Mouse (Mus musculus) embryonic facial prominence, embryonic 12.5 days (tissue): ENCODE results near the gene Hoxb3. TPM values are rescaled to one million over a fixed set of nuclear protein-coding genes. Genes with fewer than 3 reads are reported as not detected.
A peak's percentile ranks its signal among the peaks of the same experiment; 100 is the strongest.

Experiments used
- ATAC-seq: fragments of 200-750 bp; cut with Nextera tagmentation; 2 replicates; pipeline ENCODE4 v1.8.0; 2017; ENCODE audit not compliant: insufficient number of reproducible peaks, insufficient read depth, low FRiP score, low TSS enrichment
- H3K27ac ChIP-seq: fragments of 300-500 bp; sonication (generic); 2 replicates; pipeline ENCODE4 v1.5.1; 2016; ENCODE audit warnings: mild to moderate bottlenecking
- H3K27me3 ChIP-seq: fragments of 300-500 bp; sonication (generic); 2 replicates; pipeline ENCODE4 v1.6.1; 2016; ENCODE audit warnings: mild to moderate bottlenecking, moderate library complexity
- H3K36me3 ChIP-seq: fragments of 300-500 bp; sonication (generic); 2 replicates; pipeline ENCODE4 v1.6.1; 2016; ENCODE audit warnings: mild to moderate bottlenecking
- H3K4me1 ChIP-seq: fragments of 300-500 bp; sonication (generic); 2 replicates; pipeline ENCODE4 v1.6.1; 2016
- H3K4me2 ChIP-seq: fragments of 300-500 bp; sonication (generic); replicated peaks from 2 replicates; pipeline ENCODE4 v1.6.1; 2016; ENCODE audit warnings: mild to moderate bottlenecking, moderate library complexity
- H3K4me3 ChIP-seq: fragments of 300-500 bp; sonication (generic); 2 replicates; pipeline ENCODE4 v1.5.1; 2016; ENCODE audit warnings: mild to moderate bottlenecking
- H3K9ac ChIP-seq: fragments of 300-500 bp; sonication (generic); 2 replicates; pipeline ENCODE4 v1.6.1; 2016; ENCODE audit warnings: mild to moderate bottlenecking, moderate library complexity
- H3K9me3 ChIP-seq: fragments of 300-500 bp; sonication (generic); 2 replicates; pipeline ENCODE4 v1.6.1; 2016; ENCODE audit warnings: mild to moderate bottlenecking, moderate library complexity
- WGBS: fragments of 180-500 bp; shearing (Covaris S2); methylation state at CpG from one replicate; pipeline ENCODE4 v1.1.7; 2016; 5-methylcytosine and 5-hydroxymethylcytosine counted together
- polyA plus RNA-seq: library from polyadenylated mRNA; unstranded; fragments of >200 nt; fragmentation: Nextera tagmentation; extraction: Ambion mirVana; gene quantifications from 2 replicates; pipeline ENCODE4 v1.2.1, GENCODE M21; 2016

The Hoxb3 gene
- polyA plus RNA-seq, 1 experiment from 2014 or later, result 0.87 TPM

- no peak overlapping the region for H3K27ac ChIP-seq
- H3K9me3 ChIP-seq, result no peaks in the 10 kb centered on the region
- H3K4me3 ChIP-seq, result no peak overlapping the region
- peaks cover 100% of the 10 kb centered on the region for H3K27me3 ChIP-seq
- H3K4me1 ChIP-seq, result no peaks in the 10 kb centered on the region
- WGBS, result 2% methylated on average over 22 of the region's 22 CpGs
- H3K9ac ChIP-seq, result no peak overlapping the region
- H3K36me3 ChIP-seq, result no peaks in the 10 kb centered on the region
- no peak overlapping the region for H3K4me2 ChIP-seq
- ATAC-seq, result no peak
Observed at GRCm38 (mm10) chr11:96325747-96326212, 2.7 kb downstream of the Hoxb3 start.

DNA sequence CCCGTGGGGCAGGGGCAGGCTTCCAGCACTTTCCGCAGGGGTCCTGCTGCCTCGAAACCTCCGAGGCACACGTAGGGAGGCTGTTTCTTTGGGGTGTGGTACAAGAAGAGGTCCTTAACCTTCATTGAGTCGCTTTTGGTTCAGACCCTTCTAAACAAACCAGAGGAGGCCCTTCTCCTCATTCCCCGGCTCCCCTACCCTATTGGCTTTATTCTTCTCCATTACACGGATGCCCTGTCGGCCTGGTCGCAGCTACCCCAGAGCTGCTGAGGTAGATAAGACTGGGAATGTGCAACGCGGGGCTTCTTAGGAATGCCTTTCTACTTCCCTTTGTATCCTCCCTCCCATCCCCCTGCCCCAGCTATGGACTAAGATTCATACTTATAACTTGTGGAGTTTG, 3.6 kb downstream of the Hoxb3 start:
- no peak overlapping the region for H3K4me3 ChIP-seq
- H3K9me3 ChIP-seq, result no peaks in the 10 kb centered on the region
- no peaks in the 10 kb centered on the region for H3K36me3 ChIP-seq
- no peaks in the 10 kb centered on the region for H3K4me1 ChIP-seq
- 1% methylated on average over 12 of the region's 12 CpGs for WGBS
- peaks cover 100% of the 10 kb centered on the region for H3K27me3 ChIP-seq
- no peak overlapping the region for H3K27ac ChIP-seq
- no peak overlapping the region for H3K9ac ChIP-seq
- H3K4me2 ChIP-seq, result no peak overlapping the region
- ATAC-seq, result no peak

DNA sequence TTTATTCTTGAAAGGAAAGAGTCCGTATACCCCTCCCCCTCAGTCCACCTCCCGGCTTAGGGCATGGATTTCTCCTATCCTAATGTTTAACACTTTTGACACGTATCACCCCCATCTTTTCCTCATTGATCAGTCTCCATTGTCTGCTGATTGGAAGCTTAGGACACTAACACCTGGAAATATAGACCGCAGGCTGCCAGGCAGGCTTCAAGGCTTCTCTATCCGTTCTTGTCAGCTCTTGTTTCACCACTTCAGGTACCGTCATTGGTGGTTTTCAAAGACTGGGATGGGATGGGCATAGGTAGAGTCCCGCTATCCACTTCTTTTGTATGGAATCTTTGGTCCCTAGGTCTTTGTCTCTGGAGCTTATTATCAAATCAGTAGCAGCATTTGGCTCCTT, 4.0 kb downstream of the Hoxb3 start:
- no peak overlapping the region for H3K9ac ChIP-seq
- H3K4me2 ChIP-seq, result no peak overlapping the region
- H3K27me3 ChIP-seq, result peaks cover 100% of the 10 kb centered on the region
- no peaks in the 10 kb centered on the region for H3K4me1 ChIP-seq
- no peaks in the 10 kb centered on the region for H3K9me3 ChIP-seq
- H3K36me3 ChIP-seq, result no peaks in the 10 kb centered on the region
- 3% methylated on average over 7 of the region's 7 CpGs for WGBS
- ATAC-seq, result no peak
- H3K27ac ChIP-seq, result no peak overlapping the region
- H3K4me3 ChIP-seq, result no peak overlapping the region

DNA sequence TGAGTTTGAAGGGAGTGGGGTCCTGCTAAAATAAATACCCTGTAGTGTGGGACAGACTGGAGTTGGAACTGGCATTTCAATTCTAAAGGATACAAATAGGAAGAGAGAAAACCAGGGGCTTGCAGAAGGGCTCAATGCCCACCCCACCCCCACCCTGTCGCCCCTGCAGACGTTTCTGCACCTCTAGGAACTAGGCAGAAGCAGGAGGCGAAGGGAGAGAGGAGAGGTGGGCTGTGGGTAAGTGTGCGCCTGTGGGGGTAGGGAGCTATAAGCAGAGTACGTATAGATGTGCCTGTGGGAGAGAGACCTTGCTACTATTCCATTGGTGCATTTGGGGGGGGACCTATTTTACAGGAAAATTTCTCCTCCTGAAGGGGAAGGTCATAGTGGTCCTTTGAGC, 4.6 kb downstream of the Hoxb3 start:
- Histone ChIP-seq H3K4me3 (no peak overlapping the region), H3K36me3 (no peaks in the 10 kb centered on the region), H3K4me1 (peaks cover 5% of the 10 kb centered on the region; the same call in 1 of the 2 replicates), H3K27ac (no peak overlapping the region), H3K4me2 (no peak overlapping the region), H3K9me3 (no peaks in the 10 kb centered on the region), H3K9ac (no peak overlapping the region), H3K27me3 (peaks cover 100% of the 10 kb centered on the region)
- 1% methylated on average over 5 of the region's 5 CpGs for WGBS
- ATAC-seq, result no peak

DNA sequence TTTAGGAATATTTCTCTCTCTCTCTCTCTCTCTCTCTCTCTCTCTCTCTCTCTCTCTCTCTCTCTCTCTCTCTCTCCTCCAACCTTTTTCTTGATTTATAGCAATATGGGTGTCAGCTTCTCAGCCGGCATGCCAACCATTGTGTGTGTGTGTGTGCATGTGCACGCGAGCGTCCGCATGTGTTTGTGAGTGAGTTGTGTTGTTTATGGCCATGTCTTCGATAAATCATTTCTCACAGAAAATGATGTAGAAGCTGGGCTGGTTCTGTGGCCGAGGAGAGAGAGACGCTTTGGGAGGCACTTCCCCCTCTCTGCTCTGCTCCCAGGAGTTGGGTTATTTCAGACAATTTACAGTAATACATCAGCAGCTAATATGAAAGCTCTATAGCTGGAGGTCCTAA, 5.5 kb downstream of the Hoxb3 start:
- H3K4me1 ChIP-seq, result peaks cover 7% of the 10 kb centered on the region; the same call in 1 of the 2 replicates
- WGBS, result 2% methylated on average over 8 of the region's 8 CpGs

DNA sequence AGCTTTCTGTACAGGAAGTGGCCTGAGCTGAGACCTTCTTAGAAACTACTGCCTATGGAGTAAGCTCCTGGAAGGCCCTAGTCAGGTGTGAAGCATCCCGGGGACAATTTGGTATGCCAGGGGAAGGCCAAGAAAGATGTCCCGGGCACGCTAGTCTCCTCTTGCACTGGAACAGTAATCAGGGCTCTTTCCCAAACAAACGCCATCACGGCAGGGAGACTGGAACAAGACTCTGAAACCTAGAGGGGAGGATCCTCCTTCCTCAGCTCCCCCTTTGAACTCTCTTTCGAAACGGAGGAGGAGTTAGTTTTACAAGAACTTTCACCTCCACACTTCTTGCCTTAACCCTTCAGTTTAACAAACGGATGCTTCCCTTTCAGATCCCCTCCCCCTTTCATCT, 9.0 kb downstream of the Hoxb3 start:
- no peak overlapping the region for H3K27ac ChIP-seq
- H3K4me1 ChIP-seq, result peaks cover 7% of the 10 kb centered on the region; the same call in 1 of the 2 replicates
- H3K36me3 ChIP-seq, result no peaks in the 10 kb centered on the region
- peak overlapping the region; percentile 34 for H3K4me2 ChIP-seq
- 0 out of 2 replicates have a peak overlapping the region, but pooled peaks have one; percentile 19 for H3K9ac ChIP-seq
- peaks cover 100% of the 10 kb centered on the region for H3K27me3 ChIP-seq
- no peak for ATAC-seq
- H3K4me3 ChIP-seq, result peak overlapping the region; percentile 18; the same call in 1 of the 2 replicates
- H3K9me3 ChIP-seq, result no peaks in the 10 kb centered on the region
- 2% methylated on average over 8 of the region's 8 CpGs for WGBS

More for the DNA sequence above, 5.5 kb downstream of the Hoxb3 start:
- Histone ChIP-seq H3K27ac (no peak overlapping the region), H3K4me2 (no peak overlapping the region), H3K9ac (no peak overlapping the region), H3K4me3 (no peak overlapping the region), H3K36me3 (no peaks in the 10 kb centered on the region), H3K9me3 (no peaks in the 10 kb centered on the region), H3K27me3 (peaks cover 100% of the 10 kb centered on the region)
- ATAC-seq, result no peak

DNA sequence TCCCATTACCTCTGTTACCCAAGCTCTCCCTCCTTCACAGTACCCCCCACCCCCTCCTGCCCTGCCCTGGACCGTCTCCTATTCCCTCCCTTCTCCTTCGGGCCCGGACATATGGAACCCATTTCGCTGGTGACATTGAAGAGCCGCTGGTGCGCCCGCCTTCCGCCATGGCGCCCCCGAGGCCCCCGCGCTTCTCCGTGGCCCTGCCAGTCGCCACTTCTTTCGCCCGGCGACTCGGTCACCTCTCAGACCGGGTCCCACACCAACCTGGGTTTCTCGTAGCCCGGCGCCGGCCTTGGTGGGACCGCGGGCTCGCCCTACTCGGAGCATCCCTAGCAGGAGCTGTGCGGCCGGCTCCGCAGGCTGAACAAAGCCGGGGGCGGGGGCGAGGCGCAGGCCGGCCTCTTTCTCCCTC, 9.5 kb downstream of the Hoxb3 start:
- ATAC-seq, result no peak
- H3K36me3 ChIP-seq, result no peaks in the 10 kb centered on the region
- no peaks in the 10 kb centered on the region for H3K9me3 ChIP-seq
- 2% methylated on average over 35 of the region's 35 CpGs for WGBS
- H3K27me3 ChIP-seq, result peaks cover 100% of the 10 kb centered on the region
- H3K4me2 ChIP-seq, result peak overlapping the region; percentile 34
- peak overlapping the region; percentile 15; the same call in 1 of the 2 replicates for H3K9ac ChIP-seq
- H3K27ac ChIP-seq, result no peak overlapping the region
- peaks cover 7% of the 10 kb centered on the region; the same call in 1 of the 2 replicates for H3K4me1 ChIP-seq
- H3K4me3 ChIP-seq, result peak overlapping the region; percentile 18

- peaks cover 7% of the 10 kb centered on the region; the same call in 1 of the 2 replicates for H3K4me1 ChIP-seq
- H3K9ac ChIP-seq, result 0 out of 2 replicates have a peak overlapping the region, but pooled peaks have one; percentile 15
- H3K36me3 ChIP-seq, result no peaks in the 10 kb centered on the region
- ATAC-seq, result no peak
- H3K4me2 ChIP-seq, result peak overlapping the region; percentile 34; the same call in 1 of the 2 replicates
- H3K27ac ChIP-seq, result no peak overlapping the region
- peak overlapping the region; percentile 18; the same call in 1 of the 2 replicates for H3K4me3 ChIP-seq
- H3K27me3 ChIP-seq, result peaks cover 100% of the 10 kb centered on the region
- WGBS, result 2% methylated on average over 17 of the region's 17 CpGs
- H3K9me3 ChIP-seq, result no peaks in the 10 kb centered on the region
Observed at GRCm38 (mm10) chr11:96333241-96334001, 10.3 kb downstream of the Hoxb3 start.

DNA sequence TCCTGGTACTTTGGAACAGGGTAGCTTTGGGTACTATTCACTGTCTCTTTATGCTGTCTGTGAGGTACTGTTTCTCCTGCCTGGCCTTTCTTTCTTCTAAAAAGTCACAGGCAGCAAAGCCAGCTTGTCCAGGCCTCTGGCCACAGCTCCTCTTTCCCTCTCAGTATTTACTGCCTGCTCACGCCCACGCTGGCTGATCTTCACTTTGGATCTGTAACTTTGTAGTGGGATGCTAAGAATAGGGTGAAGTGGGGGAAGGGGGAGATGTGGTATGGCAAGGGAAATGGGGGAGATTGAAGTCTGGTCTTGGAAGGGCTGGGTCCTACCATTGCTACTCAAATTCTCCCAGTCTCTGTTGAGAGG, 10.9 kb downstream of the Hoxb3 start:
- WGBS, result 3% methylated on average over 2 of the region's 2 CpGs
- Histone ChIP-seq H3K4me3 (no peak overlapping the region), H3K9ac (no peak overlapping the region)

DNA sequence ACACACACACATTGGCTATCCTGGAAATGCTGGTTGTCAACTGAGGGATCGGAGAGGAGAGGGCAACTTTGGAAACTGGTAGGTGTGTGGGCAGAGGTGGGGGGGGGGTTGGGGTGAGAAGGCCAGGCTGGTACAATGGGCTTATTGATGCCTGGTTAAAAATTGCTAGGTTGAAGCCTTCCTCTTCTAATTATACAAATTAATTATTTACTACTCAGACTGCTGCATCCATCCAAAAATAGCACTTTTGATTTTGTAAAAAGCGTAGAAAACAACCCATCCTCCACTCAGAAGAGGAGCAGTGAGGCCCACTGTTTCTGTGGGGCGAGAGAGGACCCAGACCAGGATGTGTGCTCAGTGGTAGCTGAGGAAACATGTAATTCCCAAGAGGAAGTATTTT, 11.9 kb downstream of the Hoxb3 start:
- no peak overlapping the region for H3K4me3 ChIP-seq
- no peak for ATAC-seq
- H3K4me1 ChIP-seq, result peaks cover 7% of the 10 kb centered on the region; the same call in 1 of the 2 replicates
- H3K9me3 ChIP-seq, result no peaks in the 10 kb centered on the region
- no peak overlapping the region for H3K9ac ChIP-seq
- H3K27ac ChIP-seq, result no peak overlapping the region
- H3K4me2 ChIP-seq, result no peak overlapping the region
- 16% methylated on average over 3 of the region's 3 CpGs for WGBS
- no peaks in the 10 kb centered on the region for H3K36me3 ChIP-seq
- peaks cover 100% of the 10 kb centered on the region for H3K27me3 ChIP-seq

More for the DNA sequence above, 10.9 kb downstream of the Hoxb3 start:
- H3K4me1 ChIP-seq, result peaks cover 7% of the 10 kb centered on the region; the same call in 1 of the 2 replicates
- no peak overlapping the region for H3K27ac ChIP-seq
- ATAC-seq, result no peak
- H3K27me3 ChIP-seq, result peaks cover 100% of the 10 kb centered on the region
- no peaks in the 10 kb centered on the region for H3K9me3 ChIP-seq
- no peaks in the 10 kb centered on the region for H3K36me3 ChIP-seq
- no peak overlapping the region for H3K4me2 ChIP-seq

DNA sequence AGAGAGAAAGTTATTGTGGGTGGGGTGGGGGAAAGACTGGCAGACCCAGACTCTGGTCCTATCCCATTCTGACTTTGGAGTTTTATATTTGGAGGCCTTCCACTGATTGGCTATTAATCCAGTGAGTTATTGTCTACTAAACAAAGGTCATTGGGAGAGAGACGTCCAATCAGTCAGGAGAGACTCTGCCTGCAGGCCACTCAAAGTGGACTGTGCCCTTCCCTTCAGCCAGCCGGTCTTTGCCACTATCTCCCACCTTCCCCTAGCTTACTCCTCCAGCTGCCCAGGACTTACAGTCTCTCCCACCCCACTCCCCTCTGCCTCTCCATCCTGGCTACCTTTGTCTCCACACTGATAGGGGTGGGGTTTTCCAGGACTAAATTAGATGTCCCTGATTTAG, 13.5 kb downstream of the Hoxb3 start:
- peaks cover 7% of the 10 kb centered on the region; the same call in 1 of the 2 replicates for H3K4me1 ChIP-seq
- H3K4me2 ChIP-seq, result no peak overlapping the region
- no peak overlapping the region for H3K27ac ChIP-seq
- no peak for ATAC-seq
- no peak overlapping the region for H3K9ac ChIP-seq
- H3K9me3 ChIP-seq, result no peaks in the 10 kb centered on the region
- WGBS, result 2% methylated on average over 2 of the region's 2 CpGs
- H3K27me3 ChIP-seq, result peaks cover 100% of the 10 kb centered on the region
- no peaks in the 10 kb centered on the region for H3K36me3 ChIP-seq
- no peak overlapping the region for H3K4me3 ChIP-seq

- 1% methylated on average over 6 of the region's 6 CpGs for WGBS
- H3K4me1 ChIP-seq, result peaks cover 7% of the 10 kb centered on the region; the same call in 1 of the 2 replicates
- no peak for ATAC-seq
- H3K27me3 ChIP-seq, result peaks cover 100% of the 10 kb centered on the region
- no peaks in the 10 kb centered on the region for H3K9me3 ChIP-seq
- H3K36me3 ChIP-seq, result no peaks in the 10 kb centered on the region
- no peak overlapping the region for H3K4me2 ChIP-seq
- H3K27ac ChIP-seq, result no peak overlapping the region
- no peak overlapping the region for H3K4me3 ChIP-seq
- H3K9ac ChIP-seq, result no peak overlapping the region
Observed at GRCm38 (mm10) chr11:96337026-96337425, 13.9 kb downstream of the Hoxb3 start.
